Mouse (Mus musculus): ENCODE measurements at regions not wholly inside any gene's neighbourhood (a gene's known extent, or its start where the extent isn't known, plus 50 kb on each side); places are given as distances from the start of the nearest gene placed in this dataset.
A peak's percentile ranks its signal among the peaks of the same experiment; 100 is the strongest.

GRCm38 (mm10) chr17:67506466-67506865, 126.1 kb downstream of the Lrrc30 start:
- TF ChIP-seq CTCF (IDR thresholded peaks at IDR 0.05; ENCODE audit: low read depth): no peak
- 75% methylated on average over 2 of the region's 2 CpGs for WGBS
- H3K36me3 ChIP-seq (ENCODE audit: insufficient read depth, low read length): no peaks in the 10 kb centered on the region
- ATAC-seq: no peak
- H3K4me2 ChIP-seq (ENCODE audit: low read depth, low read length): no peak overlapping the region
- no peaks in the 10 kb centered on the region for H3K27me3 ChIP-seq (ENCODE audit: insufficient read depth, low read length)
- no peak for DNase-seq (ENCODE audit: low spot score)
- no peaks in the 10 kb centered on the region for H3K4me1 ChIP-seq (ENCODE audit: insufficient read depth, low read length)
- no peak overlapping the region for H3K27ac ChIP-seq
- no peak overlapping the region for H3K4me3 ChIP-seq (ENCODE audit: low read length)
- H3K9ac ChIP-seq (replicated peaks; ENCODE audit: low read length): no peak overlapping the region
- no peaks in the 10 kb centered on the region for H3K9me3 ChIP-seq (ENCODE audit: low read length)

DNA sequence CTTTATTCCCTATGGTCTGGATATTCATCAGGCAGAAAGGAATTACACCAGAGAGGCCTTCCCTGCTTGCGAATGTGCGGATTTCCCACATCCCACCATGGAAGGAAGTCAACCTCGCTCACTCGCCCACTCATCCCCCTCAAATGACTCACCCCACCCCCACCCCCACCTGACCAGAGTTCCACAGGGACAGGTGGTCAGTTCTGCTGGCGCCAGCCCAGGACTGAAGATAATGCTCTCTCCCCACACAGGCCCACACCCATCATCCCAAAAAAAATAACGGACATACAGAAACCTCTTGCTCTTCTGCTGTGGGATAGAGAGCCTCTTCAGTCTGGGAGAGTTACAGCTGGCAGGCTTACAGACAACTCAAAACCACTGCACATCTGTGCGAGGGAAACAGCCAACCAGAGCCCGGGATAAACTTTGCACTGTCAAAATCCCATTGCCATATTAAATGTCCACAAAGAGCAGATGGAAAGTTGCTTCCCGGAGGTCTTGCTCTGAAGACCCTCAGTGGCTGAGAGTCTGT, 128.0 kb downstream of the Lrrc30 start:
- H3K4me2 ChIP-seq (ENCODE audit: low read depth, low read length): no peak overlapping the region
- no peaks in the 10 kb centered on the region for H3K9me3 ChIP-seq (ENCODE audit: low read length)
- no peak for ATAC-seq
- H3K27me3 ChIP-seq (ENCODE audit: insufficient read depth, low read length): no peaks in the 10 kb centered on the region
- WGBS: 77% methylated on average over 9 of the region's 9 CpGs
- H3K4me1 ChIP-seq (ENCODE audit: insufficient read depth, low read length): no peaks in the 10 kb centered on the region
- TF ChIP-seq CTCF (IDR thresholded peaks at IDR 0.05; ENCODE audit: low read depth): no peak
- no peak overlapping the region for H3K27ac ChIP-seq
- H3K9ac ChIP-seq (replicated peaks; ENCODE audit: low read length): no peak overlapping the region
- H3K4me3 ChIP-seq (ENCODE audit: low read length): no peak overlapping the region
- DNase-seq (ENCODE audit: low spot score): no peak
- H3K36me3 ChIP-seq (ENCODE audit: insufficient read depth, low read length): no peaks in the 10 kb centered on the region

DNA sequence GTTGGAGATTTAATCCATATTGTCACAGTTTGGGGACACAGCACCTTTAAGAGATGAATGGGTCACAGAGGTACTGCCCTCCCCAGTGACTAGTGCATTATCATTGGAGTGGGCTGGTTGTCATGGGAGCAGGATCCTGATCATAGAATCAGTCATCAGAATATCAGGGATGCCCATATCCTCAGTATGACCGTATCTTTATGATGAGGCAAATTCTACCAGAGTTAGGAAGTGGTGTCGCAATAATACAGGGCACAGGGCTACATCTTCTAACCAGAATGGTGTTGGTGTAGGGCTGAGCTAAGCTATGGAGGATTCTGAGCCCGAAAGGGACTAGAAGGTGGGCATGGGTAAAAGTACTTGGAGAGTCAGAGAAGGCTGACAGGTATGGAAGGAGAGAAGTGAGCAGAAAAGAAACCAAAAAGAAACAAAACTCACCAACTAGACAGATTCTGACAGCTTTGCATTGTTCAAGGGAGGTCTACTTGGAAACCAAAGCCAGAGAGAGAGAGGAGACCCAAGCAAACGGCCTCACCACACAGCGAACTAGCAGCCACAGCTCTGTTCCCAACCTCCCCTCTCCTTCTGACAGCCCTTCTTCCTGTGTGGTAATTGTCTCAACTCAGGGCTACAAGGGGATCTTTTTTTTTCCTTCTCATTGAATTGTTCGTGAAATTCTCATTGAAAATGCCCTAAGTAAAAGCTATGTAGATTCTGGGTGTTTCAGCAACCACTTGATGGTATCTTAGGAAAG, 129.2 kb downstream of the Lrrc30 start:
- Histone ChIP-seq H3K4me2 (ENCODE audit: low read depth, low read length) (no peak overlapping the region), H3K9ac (replicated peaks; ENCODE audit: low read length) (no peak overlapping the region), H3K4me1 (ENCODE audit: insufficient read depth, low read length) (no peaks in the 10 kb centered on the region), H3K27ac (no peak overlapping the region), H3K9me3 (ENCODE audit: low read length) (no peaks in the 10 kb centered on the region), H3K4me3 (ENCODE audit: low read length) (no peak overlapping the region), H3K27me3 (ENCODE audit: insufficient read depth, low read length) (no peaks in the 10 kb centered on the region), H3K36me3 (ENCODE audit: insufficient read depth, low read length) (no peaks in the 10 kb centered on the region)
- ATAC-seq (no peak), DNase-seq (ENCODE audit: low spot score) (no peak)
- no peak for TF ChIP-seq CTCF (IDR thresholded peaks at IDR 0.05; ENCODE audit: low read depth)
- WGBS: 78% methylated on average over 6 of the region's 6 CpGs

GRCm38 (mm10) chr17:67502628-67503027, 129.9 kb downstream of the Lrrc30 start:
- no peaks in the 10 kb centered on the region for H3K4me1 ChIP-seq (ENCODE audit: insufficient read depth, low read length)
- ATAC-seq (no peak), DNase-seq (ENCODE audit: low spot score) (no peak)
- WGBS: 78% methylated on average over 4 of the region's 4 CpGs
- no peak overlapping the region for H3K9ac ChIP-seq (replicated peaks; ENCODE audit: low read length)
- no peak for TF ChIP-seq CTCF (IDR thresholded peaks at IDR 0.05; ENCODE audit: low read depth)
- no peaks in the 10 kb centered on the region for H3K36me3 ChIP-seq (ENCODE audit: insufficient read depth, low read length)
- no peak overlapping the region for H3K4me2 ChIP-seq (ENCODE audit: low read depth, low read length)
- H3K4me3 ChIP-seq (ENCODE audit: low read length): no peak overlapping the region
- no peaks in the 10 kb centered on the region for H3K27me3 ChIP-seq (ENCODE audit: insufficient read depth, low read length)
- H3K27ac ChIP-seq: no peak overlapping the region
- H3K9me3 ChIP-seq (ENCODE audit: low read length): no peaks in the 10 kb centered on the region

DNA sequence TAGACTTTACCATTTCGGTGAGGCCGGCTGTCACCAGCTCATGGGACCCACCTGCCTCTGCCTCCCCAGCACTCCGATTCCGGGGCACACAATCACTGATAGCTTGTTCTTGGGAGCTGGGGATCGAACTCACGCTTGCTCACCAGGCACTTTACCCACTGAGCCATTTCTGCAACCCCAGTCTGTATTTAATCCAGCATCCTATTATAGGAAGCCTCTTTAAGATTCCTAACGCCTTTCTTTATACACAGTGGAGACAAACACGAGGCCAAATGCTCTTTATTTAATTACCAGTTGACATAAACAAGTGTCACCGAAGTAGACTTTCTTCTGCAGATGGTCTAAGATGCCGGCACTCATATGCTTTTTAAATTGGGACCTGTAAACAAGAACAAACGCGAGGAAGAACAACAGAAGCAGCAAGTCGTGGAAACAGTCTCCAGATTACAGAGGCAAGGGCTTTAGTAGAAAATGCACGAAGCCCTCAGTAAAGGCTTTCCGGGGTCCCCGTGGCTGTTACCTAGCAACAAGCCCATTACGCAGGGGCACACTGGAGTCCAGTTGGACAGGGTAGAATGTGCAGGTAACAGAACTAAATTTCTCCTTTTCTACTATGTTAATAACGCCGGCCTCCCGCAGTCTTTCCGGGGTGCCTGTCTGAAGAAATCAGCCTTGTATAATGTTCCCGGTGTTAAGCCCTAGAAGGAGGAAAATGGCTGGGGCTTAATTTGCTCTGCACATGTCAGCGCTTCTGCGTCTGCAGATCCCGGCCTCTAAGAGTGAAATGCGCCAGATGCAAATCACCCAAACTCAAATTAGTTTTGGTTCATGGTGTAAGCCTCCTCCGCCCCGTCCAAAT, 132.5 kb downstream of the Lrrc30 start:
- DNase-seq (ENCODE audit: low spot score): peak; percentile 70
- Histone ChIP-seq H3K36me3 (ENCODE audit: insufficient read depth, low read length) (no peaks in the 10 kb centered on the region), H3K4me1 (ENCODE audit: insufficient read depth, low read length) (no peaks in the 10 kb centered on the region), H3K9me3 (ENCODE audit: low read length) (no peaks in the 10 kb centered on the region), H3K27me3 (ENCODE audit: insufficient read depth, low read length) (no peaks in the 10 kb centered on the region), H3K4me2 (ENCODE audit: low read depth, low read length) (peak overlapping the region; percentile 43), H3K4me3 (ENCODE audit: low read length) (peak overlapping the region; percentile 14; the same call in 1 of the 2 replicates), H3K9ac (replicated peaks; ENCODE audit: low read length) (no peak overlapping the region), H3K27ac (peak overlapping the region; percentile 45)
- peak; percentile 76; the same call in 1 of the 2 replicates for ATAC-seq
- WGBS: 31% methylated on average over 28 of the region's 28 CpGs
- no peak for TF ChIP-seq CTCF (IDR thresholded peaks at IDR 0.05; ENCODE audit: low read depth)

DNA sequence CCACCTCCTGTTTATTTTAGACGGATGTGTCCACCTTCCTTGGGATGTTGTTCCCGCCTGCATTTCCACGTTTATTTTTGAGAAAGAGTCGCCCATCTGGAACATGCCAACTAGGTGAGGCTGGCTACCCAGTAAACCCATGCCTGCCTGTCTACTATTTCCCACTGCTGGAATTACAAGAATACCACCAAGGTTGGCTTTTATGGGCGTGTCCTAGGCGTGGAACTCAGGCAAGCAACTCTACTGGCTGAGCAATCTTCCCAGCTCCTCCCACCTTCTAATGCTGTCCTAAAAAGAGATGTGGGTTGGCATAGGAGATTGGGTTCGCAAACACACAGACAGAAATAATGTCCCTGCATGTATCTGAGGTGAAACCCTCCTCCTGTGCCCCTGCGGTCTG, 135.1 kb downstream of the Lrrc30 start:
- no peak for ATAC-seq
- Histone ChIP-seq H3K27me3 (ENCODE audit: insufficient read depth, low read length) (no peaks in the 10 kb centered on the region), H3K9ac (replicated peaks; ENCODE audit: low read length) (no peak overlapping the region), H3K4me2 (ENCODE audit: low read depth, low read length) (no peak overlapping the region), H3K4me3 (ENCODE audit: low read length) (no peak overlapping the region), H3K27ac (no peak overlapping the region), H3K9me3 (ENCODE audit: low read length) (no peaks in the 10 kb centered on the region), H3K36me3 (ENCODE audit: insufficient read depth, low read length) (no peaks in the 10 kb centered on the region), H3K4me1 (ENCODE audit: insufficient read depth, low read length) (no peaks in the 10 kb centered on the region)
- 88% methylated on average over 8 of the region's 8 CpGs for WGBS
- DNase-seq (ENCODE audit: low spot score): no peak
- no peak for TF ChIP-seq CTCF (IDR thresholded peaks at IDR 0.05; ENCODE audit: low read depth)
